Mouse (Mus musculus): Measurements from ENCODE around the gene Loxl4.

Gene Loxl4

GRCm38 (mm10) chr19:42562981-42563380 is 49.6 kb downstream of the Loxl4 start:
- DNase-seq, result no peak

GRCm38 (mm10) chr19:42561991-42562390 is 50.6 kb downstream of the Loxl4 start:
- peak; percentile 27 for DNase-seq

- DNase-seq, result no peak
Measured at GRCm38 (mm10) chr19:42558701-42559100, 53.9 kb downstream of the Loxl4 start.
